Mouse (Mus musculus) heart, embryonic 15.5 days (tissue): ENCODE results near the gene Acad10. TPM values are rescaled to one million over a fixed set of nuclear protein-coding genes. Genes with fewer than 3 reads are reported as not detected.
"Not testable (repeated sequence)": the region's sequence is repeated elsewhere in the genome, so short reads cannot be mapped to it uniquely, and the experiment has no call there.

Experiments
- ATAC-seq: fragments of 200-750 bp; cut with Nextera tagmentation; replicated peaks from 2 replicates; pipeline ENCODE4 v1.8.0; 2017; ENCODE audit warnings: low read depth, moderate TSS enrichment; ENCODE audit not compliant: insufficient number of reproducible peaks, insufficient read depth, low FRiP score
- H3K27ac ChIP-seq: fragments of 300-500 bp; sonication (generic); 2 replicates; pipeline ENCODE4 v1.5.1; 2015; ENCODE audit warnings: mild to moderate bottlenecking, inconsistent platforms
- H3K27me3 ChIP-seq: fragments of 300-500 bp; sonication (generic); 2 replicates; pipeline ENCODE4 v1.6.1; 2015; ENCODE audit warnings: inconsistent platforms
- H3K36me3 ChIP-seq: fragments of 300-500 bp; sonication (generic); 2 replicates; pipeline ENCODE4 v1.6.1; 2015; ENCODE audit warnings: mild to moderate bottlenecking, inconsistent platforms
- H3K4me1 ChIP-seq: fragments of 300-500 bp; sonication (generic); replicated peaks from 2 replicates; pipeline ENCODE4 v1.6.1; 2015; ENCODE audit warnings: inconsistent platforms
- H3K4me2 ChIP-seq: fragments of 300-500 bp; sonication (generic); 2 replicates; pipeline ENCODE4 v1.6.1; 2015; ENCODE audit warnings: inconsistent platforms, mild to moderate bottlenecking, moderate library complexity
- H3K4me3 ChIP-seq: fragments of 300-500 bp; sonication (generic); 2 replicates; pipeline ENCODE4 v1.5.1; 2015; ENCODE audit warnings: mild to moderate bottlenecking, inconsistent platforms
- H3K9ac ChIP-seq: fragments of 300-500 bp; sonication (generic); 2 replicates; pipeline ENCODE4 v1.6.1; 2015; ENCODE audit warnings: mild to moderate bottlenecking, inconsistent platforms
- H3K9me3 ChIP-seq: fragments of 300-500 bp; sonication (generic); replicated peaks from 2 replicates; pipeline ENCODE4 v1.6.1; 2016; ENCODE audit warnings: inconsistent platforms
- WGBS: fragments of 180-500 bp; shearing (Covaris S2); methylation state at CpG from one replicate; pipeline ENCODE4 v1.1.7; 2015; ENCODE audit warnings: mixed read lengths; 5-methylcytosine and 5-hydroxymethylcytosine counted together
- polyA plus RNA-seq: library from polyadenylated mRNA; unstranded; fragments of >200 nt; fragmentation: Nextera tagmentation; extraction: Ambion mirVana; gene quantifications from 2 replicates; pipeline ENCODE4 v1.2.1, GENCODE M21; 2015

The Acad10 gene
- polyA plus RNA-seq, 1 experiment from 2014 or later: 1.6 TPM

DNA sequence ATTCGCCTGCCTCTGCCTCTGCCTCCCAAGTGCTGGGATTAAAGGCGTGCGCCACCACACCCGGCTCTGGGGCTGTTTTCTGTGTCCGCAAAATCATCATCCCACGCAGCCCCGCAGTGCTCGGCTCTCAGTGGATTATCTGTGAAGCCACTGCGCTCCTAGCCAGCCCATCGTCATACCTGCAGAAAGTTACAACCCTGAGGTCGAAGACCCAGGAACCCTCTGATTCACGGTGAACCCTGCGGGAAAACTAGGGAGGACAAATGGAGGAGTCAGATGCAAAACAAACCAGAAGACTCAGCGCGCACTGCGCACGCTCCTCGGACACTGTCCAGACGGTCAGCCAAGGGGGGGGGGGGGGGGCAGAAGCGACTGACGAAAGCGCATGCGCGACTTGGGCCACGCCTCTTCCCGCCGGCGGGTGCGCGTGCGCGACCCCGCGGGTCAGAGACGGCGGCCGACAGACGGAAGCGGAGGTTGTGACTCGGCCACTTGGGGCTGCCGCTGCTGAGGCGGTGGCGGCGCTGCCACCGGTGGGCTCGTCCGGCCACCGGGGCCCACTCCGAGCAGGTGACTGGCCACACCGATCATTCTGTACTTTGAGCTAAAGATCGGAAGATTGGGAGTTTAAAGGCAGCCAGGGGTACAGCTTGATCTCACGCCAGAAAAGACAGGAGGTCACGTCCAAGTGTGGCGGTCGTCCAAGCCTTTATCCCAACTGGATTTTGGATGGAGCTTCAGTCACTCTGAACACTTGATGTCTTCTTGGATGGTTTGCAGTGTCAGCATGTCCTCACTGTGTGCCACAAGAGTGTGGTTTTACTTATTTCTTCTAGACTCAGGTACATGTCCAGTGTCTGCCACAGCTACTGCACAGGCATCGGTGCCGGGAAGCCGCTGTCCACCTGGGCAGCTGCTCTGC lies 41.5 kb downstream of the Acad10 start, which contains the start of gene Acad12:
TSS of gene Acad12 (minus strand) at position 347 of the 922 bp plus-strand sequence.
- Histone ChIP-seq H3K27ac (peak within 1 kb of the TSS; percentile 86), H3K4me3 (peak within 1 kb of the TSS; percentile 78), H3K36me3 (no peaks in the 10 kb centered on the region), H3K27me3 (no peaks in the 10 kb centered on the region), H3K4me1 (peaks cover 7% of the 10 kb centered on the region), H3K9me3 (no peaks in the 10 kb centered on the region), H3K9ac (peak within 1 kb of the TSS; percentile 84), H3K4me2 (peak within 1 kb of the TSS; percentile 65)
- WGBS: under 1% methylated on average over 55 of the region's 58 CpGs
- peak; percentile 88 for ATAC-seq

DNA sequence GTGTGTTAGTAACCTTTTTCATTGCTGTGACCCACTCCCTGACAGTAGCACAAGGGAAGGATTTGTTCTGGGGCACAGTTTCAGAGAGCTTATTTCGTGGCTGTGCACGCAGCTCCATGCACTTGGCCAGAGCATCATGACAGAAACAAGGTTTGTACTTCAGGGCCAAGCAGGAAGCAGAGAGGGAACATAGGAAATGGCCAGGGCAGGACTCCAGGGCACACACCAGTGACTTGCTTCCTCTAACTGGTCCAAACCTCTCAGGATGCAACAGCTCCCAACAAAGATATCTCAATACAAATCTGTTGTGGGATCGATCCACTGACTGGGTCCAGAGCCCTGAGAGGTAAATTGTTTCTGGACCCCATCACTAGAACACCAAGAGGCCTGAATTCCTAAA lies 45.4 kb downstream of the Acad10 start:
- H3K27me3 ChIP-seq, H3K9me3 ChIP-seq, H3K36me3 ChIP-seq, H3K4me2 ChIP-seq, ATAC-seq, H3K4me1 ChIP-seq, H3K27ac ChIP-seq, H3K4me3 ChIP-seq, H3K9ac ChIP-seq: not testable (repeated sequence)
- 72% methylated on average over 3 of the region's 3 CpGs for WGBS

- Histone ChIP-seq H3K27ac (no peak overlapping the region), H3K9ac (no peak overlapping the region), H3K4me1 (no peaks in the 10 kb centered on the region), H3K36me3 (no peaks in the 10 kb centered on the region), H3K4me3 (no peak overlapping the region), H3K27me3 (no peaks in the 10 kb centered on the region), H3K4me2 (no peak overlapping the region), H3K9me3 (no peaks in the 10 kb centered on the region)
- 79% methylated on average over 6 of the region's 6 CpGs for WGBS
- ATAC-seq: no peak
Measured at GRCm38 (mm10) chr5:121612036-121612435, 48.3 kb downstream of the Acad10 start.

- H3K9ac ChIP-seq, H3K27me3 ChIP-seq, H3K9me3 ChIP-seq, ATAC-seq, H3K4me3 ChIP-seq, H3K36me3 ChIP-seq, H3K4me1 ChIP-seq, H3K4me2 ChIP-seq, H3K27ac ChIP-seq: not testable (repeated sequence)
- 49% methylated on average over 8 of the region's 8 CpGs for WGBS
Measured at GRCm38 (mm10) chr5:121609556-121610135, 50.7 kb downstream of the Acad10 start.

- Histone ChIP-seq H3K4me1 (peaks cover 3% of the 10 kb centered on the region; the same call in 1 of the 2 replicates), H3K9ac (no peak overlapping the region), H3K36me3 (no peaks in the 10 kb centered on the region), H3K27ac (no peak overlapping the region), H3K4me3 (no peak overlapping the region), H3K4me2 (no peak overlapping the region), H3K9me3 (no peaks in the 10 kb centered on the region), H3K27me3 (no peaks in the 10 kb centered on the region)
- WGBS: 0% methylated on average over 2 of the region's 2 CpGs
- ATAC-seq: no peak
Measured at GRCm38 (mm10) chr5:121606151-121606550, 54.2 kb downstream of the Acad10 start.

DNA sequence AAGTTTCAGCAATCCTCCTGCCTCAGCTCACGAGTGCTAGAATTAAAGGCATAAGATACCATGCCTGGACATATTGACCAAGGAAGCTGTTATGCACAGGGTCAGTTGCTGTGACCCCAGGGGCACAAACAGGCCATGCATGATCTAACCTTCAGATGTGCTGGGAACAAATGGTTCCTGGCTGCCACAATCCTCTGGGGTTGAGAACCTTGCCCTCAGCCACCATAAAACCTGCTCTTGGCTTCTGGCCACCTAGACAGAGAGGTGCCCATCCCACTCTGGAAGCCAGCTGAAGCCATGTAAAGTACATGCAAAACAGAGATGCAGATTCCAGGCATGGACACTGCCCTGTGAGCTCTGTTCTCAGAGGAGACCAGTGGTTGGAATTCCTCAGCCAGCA lies 56.5 kb downstream of the Acad10 start:
- not testable (repeated sequence) for H3K27ac ChIP-seq, H3K27me3 ChIP-seq, H3K4me3 ChIP-seq, H3K4me1 ChIP-seq, H3K4me2 ChIP-seq, ATAC-seq, H3K9me3 ChIP-seq, H3K9ac ChIP-seq, H3K36me3 ChIP-seq
- 73% methylated on average over 1 of the region's 1 CpGs for WGBS

- peaks cover 5% of the 10 kb centered on the region for H3K4me1 ChIP-seq
- H3K36me3 ChIP-seq: no peaks in the 10 kb centered on the region
- H3K4me3 ChIP-seq: no peak overlapping the region
- H3K27me3 ChIP-seq: no peaks in the 10 kb centered on the region
- no peak overlapping the region; the same call in 1 of the 2 replicates for H3K4me2 ChIP-seq
- 30% methylated on average over 9 of the region's 9 CpGs for WGBS
- no peak for ATAC-seq
- H3K9ac ChIP-seq: no peak overlapping the region
- H3K9me3 ChIP-seq: no peaks in the 10 kb centered on the region
- 0 out of 2 replicates have a peak overlapping the region, but pooled peaks have one; percentile 21 for H3K27ac ChIP-seq
Measured at GRCm38 (mm10) chr5:121601547-121602299, 58.6 kb downstream of the Acad10 start.

DNA sequence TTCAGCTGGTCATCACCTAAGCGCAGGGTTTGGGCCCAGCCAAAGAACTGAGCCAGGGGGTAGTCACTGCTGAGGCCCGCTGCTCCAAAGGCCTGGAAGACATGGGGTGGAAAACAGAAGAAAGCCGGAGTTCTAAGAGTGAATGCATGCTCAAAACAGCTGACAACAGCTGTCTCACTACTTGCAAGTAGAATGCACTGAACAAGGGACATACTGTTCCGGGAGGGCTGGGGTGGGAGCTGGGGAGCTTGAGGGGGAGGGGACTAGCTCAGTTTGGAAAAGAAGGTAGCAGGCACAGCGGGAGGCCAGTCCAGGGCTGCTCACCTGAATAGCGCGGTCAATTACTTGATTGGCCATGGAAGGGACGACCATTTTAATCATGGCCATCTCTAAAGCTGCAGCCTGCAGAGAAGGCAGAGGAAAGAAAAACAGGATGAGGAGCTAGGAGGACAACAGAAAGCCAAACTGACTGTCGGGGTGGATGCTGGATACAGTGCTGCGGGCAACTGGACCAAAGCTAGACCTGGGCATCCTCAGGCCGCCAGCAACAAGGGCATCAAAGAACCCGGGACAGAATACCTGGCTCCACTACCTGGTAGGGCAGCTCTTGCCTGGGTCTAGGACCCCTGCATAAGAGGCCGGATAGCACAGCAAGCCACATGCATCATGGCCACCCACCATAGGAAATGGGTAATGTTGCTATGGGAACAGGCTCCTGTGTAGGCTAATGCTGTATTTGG lies 61.3 kb downstream of the Acad10 start:
- 69% methylated on average over 13 of the region's 13 CpGs for WGBS
- no peak overlapping the region for H3K9ac ChIP-seq
- peaks cover 17% of the 10 kb centered on the region for H3K4me1 ChIP-seq
- H3K4me3 ChIP-seq: no peak overlapping the region
- no peak for ATAC-seq
- no peaks in the 10 kb centered on the region for H3K36me3 ChIP-seq
- H3K27me3 ChIP-seq: no peaks in the 10 kb centered on the region
- H3K9me3 ChIP-seq: no peaks in the 10 kb centered on the region
- no peak overlapping the region for H3K27ac ChIP-seq
- H3K4me2 ChIP-seq: no peak overlapping the region

DNA sequence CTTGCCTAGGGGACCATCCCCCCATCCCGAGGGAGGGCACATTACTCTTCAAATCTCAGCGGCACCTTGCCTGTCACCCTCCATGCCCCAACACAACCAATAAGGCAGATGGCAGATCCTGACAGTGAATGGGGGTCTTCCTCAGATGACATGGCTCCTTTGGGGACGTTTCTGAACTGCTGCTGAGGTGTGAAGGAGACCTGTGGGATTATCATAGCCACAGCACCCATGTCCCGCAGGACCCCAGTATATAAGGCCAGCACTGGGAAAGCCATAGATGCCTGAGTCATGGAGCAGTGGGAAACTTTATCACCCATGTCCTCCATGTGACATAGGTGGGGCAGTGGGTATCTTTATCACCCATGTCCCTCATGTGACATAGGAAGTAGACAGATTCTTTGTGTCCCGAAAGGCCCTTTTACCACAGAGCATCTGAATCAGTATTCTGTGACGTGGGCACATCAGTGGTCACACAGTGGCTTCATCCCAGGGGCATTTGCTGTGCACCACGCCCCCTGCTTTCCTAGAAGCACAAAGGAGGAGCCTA lies 62.2 kb downstream of the Acad10 start:
- H3K9ac ChIP-seq: no peak overlapping the region
- no peak overlapping the region for H3K4me3 ChIP-seq
- no peak overlapping the region for H3K4me2 ChIP-seq
- H3K9me3 ChIP-seq: no peaks in the 10 kb centered on the region
- H3K36me3 ChIP-seq: no peaks in the 10 kb centered on the region
- H3K4me1 ChIP-seq: peaks cover 23% of the 10 kb centered on the region
- H3K27ac ChIP-seq: no peak overlapping the region
- no peak for ATAC-seq
- WGBS: 76% methylated on average over 7 of the region's 7 CpGs
- H3K27me3 ChIP-seq: no peaks in the 10 kb centered on the region

DNA sequence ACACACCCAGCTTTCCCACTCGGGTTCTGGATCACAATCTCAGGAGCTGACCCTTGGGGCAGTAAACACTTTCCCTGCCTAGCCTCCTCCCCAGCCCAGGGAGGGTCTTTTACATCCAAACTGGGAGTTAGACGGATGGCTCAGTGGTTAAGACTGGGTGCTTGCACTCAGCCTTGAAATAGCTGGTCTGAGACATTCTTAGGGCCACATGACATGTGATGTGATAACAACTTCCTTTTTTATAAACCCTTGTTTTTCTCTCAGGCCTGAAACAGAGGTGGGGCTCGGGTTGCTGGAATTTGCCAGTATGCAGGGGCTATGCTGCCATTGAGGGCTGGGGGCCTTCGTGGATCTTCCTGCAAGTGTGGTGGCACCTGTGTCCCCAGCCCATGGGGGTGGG lies 63.0 kb downstream of the Acad10 start:
- H3K27ac ChIP-seq: no peak overlapping the region
- WGBS: 60% methylated on average over 4 of the region's 4 CpGs
- ATAC-seq: no peak
- no peak overlapping the region for H3K4me3 ChIP-seq
- no peaks in the 10 kb centered on the region for H3K36me3 ChIP-seq
- H3K9me3 ChIP-seq: no peaks in the 10 kb centered on the region
- H3K9ac ChIP-seq: no peak overlapping the region
- no peaks in the 10 kb centered on the region for H3K27me3 ChIP-seq
- peaks cover 29% of the 10 kb centered on the region for H3K4me1 ChIP-seq
- H3K4me2 ChIP-seq: no peak overlapping the region
